Mouse (Mus musculus) hindbrain, embryonic 11.5 days (tissue): Measurements from ENCODE around the gene Hs3st6. TPM values are rescaled to one million over a fixed set of nuclear protein-coding genes. Genes with fewer than 3 reads are reported as not detected.

Experiments
- ATAC-seq: fragments of 200-750 bp; cut with Nextera tagmentation; 2 replicates; pipeline ENCODE4 v1.8.0; 2017; ENCODE audit warnings: mild to moderate bottlenecking, moderate TSS enrichment, moderate library complexity; ENCODE audit not compliant: low FRiP score
- DNase-seq: peaks from one replicate; pipeline ENCODE4 v3.0.0-alpha.2; 2015; ENCODE audit warnings: low spot score
- H3K27ac ChIP-seq: fragments of 300-500 bp; sonication (generic); 2 replicates; pipeline ENCODE4 v1.5.1; 2014; ENCODE audit warnings: mild to moderate bottlenecking, low read depth, low read length
- H3K27me3 ChIP-seq: fragments of 300-500 bp; sonication (generic); 2 replicates; pipeline ENCODE4 v1.6.1; 2014; ENCODE audit warnings: mild to moderate bottlenecking, low read length, moderate library complexity, mixed read lengths; ENCODE audit not compliant: control insufficient read depth, insufficient read depth
- H3K36me3 ChIP-seq: fragments of 300-500 bp; sonication (generic); 2 replicates; pipeline ENCODE4 v1.6.1; 2014; ENCODE audit warnings: mild to moderate bottlenecking, low read length, moderate library complexity, mixed read lengths; ENCODE audit not compliant: control insufficient read depth, insufficient read depth
- H3K4me1 ChIP-seq: fragments of 300-500 bp; sonication (generic); replicated peaks from 2 replicates; pipeline ENCODE4 v1.6.1; 2014; ENCODE audit warnings: low read length, mixed read lengths; ENCODE audit not compliant: control insufficient read depth, insufficient read depth
- H3K4me2 ChIP-seq: fragments of 300-500 bp; sonication (generic); replicated peaks from 2 replicates; pipeline ENCODE4 v1.6.1; 2014; ENCODE audit warnings: mild to moderate bottlenecking, low read depth, low read length
- H3K4me3 ChIP-seq: fragments of 300-500 bp; sonication (generic); 2 replicates; pipeline ENCODE4 v1.5.1; 2014; ENCODE audit warnings: low read depth, low read length
- H3K9ac ChIP-seq: fragments of 300-500 bp; sonication (generic); 2 replicates; pipeline ENCODE4 v1.6.1; 2014; ENCODE audit warnings: low read depth, low read length
- H3K9me3 ChIP-seq: fragments of 300-500 bp; sonication (generic); 2 replicates; pipeline ENCODE4 v1.6.1; 2016; ENCODE audit warnings: low read length; ENCODE audit not compliant: control insufficient read depth
- WGBS: fragments of 180-500 bp; shearing (Covaris S2); extraction: QIAGEN DNeasy Blood & Tissue Kit; methylation state at CpG from one replicate; pipeline ENCODE4 v1.1.7; 2014; 5-methylcytosine and 5-hydroxymethylcytosine counted together
- polyA plus RNA-seq: library from polyadenylated mRNA; unstranded; fragments of >200 nt; fragmentation: Nextera tagmentation; extraction: Ambion mirVana; gene quantifications from 2 replicates; pipeline ENCODE4 v1.2.1, GENCODE M21; 2014

Gene Hs3st6
- polyA plus RNA-seq: 1.5 and 2.3 TPM in 2 replicates

- Histone ChIP-seq H3K4me1 (peaks cover 9% of the 10 kb centered on the region), H3K9me3 (no peaks in the 10 kb centered on the region), H3K4me2 (peak within 1 kb of the TSS; percentile 98), H3K27me3 (peaks cover 51% of the 10 kb centered on the region), H3K27ac (no peak within 1 kb of the TSS), H3K4me3 (peak within 1 kb of the TSS; percentile 53), H3K36me3 (no peaks in the 10 kb centered on the region), H3K9ac (peak within 1 kb of the TSS; percentile 52)
- DNase-seq: peak; percentile 59
- 1% methylated on average over 71 of the region's 82 CpGs for WGBS
- peak; percentile 85 for ATAC-seq
Observed at GRCm38 (mm10) chr17:24752415-24753394, at the start of gene Hs3st6. Gene Hs3st6, plus strand, starts transcription at chr17:24752988.

GRCm38 (mm10) chr17:24705821-24706220 is 47.0 kb upstream of the Hs3st6 start:
- no peaks in the 10 kb centered on the region; the same call in 1 of the 2 replicates for H3K4me1 ChIP-seq
- no peak overlapping the region for H3K27ac ChIP-seq
- no peak overlapping the region for H3K4me2 ChIP-seq
- 95% methylated on average over 3 of the region's 3 CpGs for WGBS
- H3K4me3 ChIP-seq: no peak overlapping the region
- peaks cover 21% of the 10 kb centered on the region; the same call in 1 of the 2 replicates for H3K36me3 ChIP-seq
- no peaks in the 10 kb centered on the region for H3K9me3 ChIP-seq
- no peak overlapping the region for H3K9ac ChIP-seq
- no peaks in the 10 kb centered on the region for H3K27me3 ChIP-seq
- no peak for ATAC-seq
- no peak for DNase-seq

GRCm38 (mm10) chr17:24706982-24707800 is 45.6 kb upstream of the Hs3st6 start, which contains the start of gene Tbl3:
Gene Tbl3, minus strand, starts transcription at chr17:24707660.
- Histone ChIP-seq H3K36me3 (peaks cover 13% of the 10 kb centered on the region; the same call in 1 of the 2 replicates), H3K27me3 (no peaks in the 10 kb centered on the region), H3K4me2 (peak within 1 kb of the TSS; percentile 55), H3K9me3 (no peaks in the 10 kb centered on the region), H3K4me1 (no peaks in the 10 kb centered on the region; the same call in 1 of the 2 replicates), H3K9ac (peak within 1 kb of the TSS; percentile 51), H3K27ac (0 out of 2 replicates have a peak within 1 kb of the TSS, but pooled peaks have one; percentile 27), H3K4me3 (peak within 1 kb of the TSS; percentile 42)
- peak; percentile 86 for ATAC-seq
- peak; percentile 98 for DNase-seq
- 5% methylated on average over 32 of the region's 32 CpGs for WGBS

- no peaks in the 10 kb centered on the region for H3K9me3 ChIP-seq
- peak overlapping the region; percentile 42 for H3K4me3 ChIP-seq
- DNase-seq (no peak), ATAC-seq (peak; percentile 63)
- WGBS: 6% methylated on average over 24 of the region's 24 CpGs
- 0 out of 2 replicates have a peak overlapping the region, but pooled peaks have one; percentile 27 for H3K27ac ChIP-seq
- no peaks in the 10 kb centered on the region; the same call in 1 of the 2 replicates for H3K4me1 ChIP-seq
- peak overlapping the region; percentile 51 for H3K9ac ChIP-seq
- no peaks in the 10 kb centered on the region for H3K27me3 ChIP-seq
- peak overlapping the region; percentile 55 for H3K4me2 ChIP-seq
- peaks cover 13% of the 10 kb centered on the region; the same call in 1 of the 2 replicates for H3K36me3 ChIP-seq
Observed at GRCm38 (mm10) chr17:24707801-24708425, 44.9 kb upstream of the Hs3st6 start.

- Histone ChIP-seq H3K4me1 (no peaks in the 10 kb centered on the region; the same call in 1 of the 2 replicates), H3K27ac (no peak overlapping the region), H3K9ac (no peak overlapping the region), H3K4me2 (no peak overlapping the region), H3K9me3 (no peaks in the 10 kb centered on the region), H3K4me3 (no peak overlapping the region), H3K36me3 (peaks cover 13% of the 10 kb centered on the region; the same call in 1 of the 2 replicates), H3K27me3 (no peaks in the 10 kb centered on the region)
- DNase-seq (no peak), ATAC-seq (no peak)
- 35% methylated on average over 2 of the region's 2 CpGs for WGBS
Observed at GRCm38 (mm10) chr17:24708646-24709045, 44.1 kb upstream of the Hs3st6 start.

GRCm38 (mm10) chr17:24715556-24715955 is 37.2 kb upstream of the Hs3st6 start:
- Histone ChIP-seq H3K4me3 (no peak overlapping the region), H3K27ac (no peak overlapping the region), H3K4me2 (no peak overlapping the region), H3K27me3 (no peaks in the 10 kb centered on the region), H3K36me3 (0 out of 2 replicates have a peak, but pooled peaks cover 2% of the 10 kb centered on the region), H3K9ac (no peak overlapping the region), H3K9me3 (no peaks in the 10 kb centered on the region), H3K4me1 (no peaks in the 10 kb centered on the region)
- ATAC-seq (no peak), DNase-seq (no peak)
- WGBS: 78% methylated on average over 6 of the region's 6 CpGs

GRCm38 (mm10) chr17:24716166-24716682 is 36.6 kb upstream of the Hs3st6 start:
- WGBS: 94% methylated on average over 15 of the region's 15 CpGs
- Histone ChIP-seq H3K27me3 (no peaks in the 10 kb centered on the region), H3K27ac (no peak overlapping the region), H3K4me1 (peaks cover under 1% of the 10 kb centered on the region; the same call in 1 of the 2 replicates), H3K9me3 (no peaks in the 10 kb centered on the region), H3K9ac (no peak overlapping the region), H3K4me3 (no peak overlapping the region), H3K36me3 (0 out of 2 replicates have a peak, but pooled peaks cover 2% of the 10 kb centered on the region), H3K4me2 (no peak overlapping the region)
- DNase-seq: no peak
- no peak for ATAC-seq
